Mouse (Mus musculus) E14TG2a.4 (cell line): Measurements from ENCODE around the gene Med29.

Experiments used
- CTCF ChIP-seq: conservative IDR thresholded peaks from 2 replicates; pipeline ENCODE4 v1.5.1; 2014; ENCODE audit warnings: low read length
- NANOG ChIP-seq: IDR thresholded peaks from 2 replicates; pipeline ENCODE4 v1.6.1; 2014; ENCODE audit warnings: borderline replicate concordance, low read length, mixed read lengths
- POU5F1 ChIP-seq: IDR thresholded peaks from 2 replicates; pipeline ENCODE4 v1.6.1; 2014; ENCODE audit warnings: low read length, borderline replicate concordance

DNA sequence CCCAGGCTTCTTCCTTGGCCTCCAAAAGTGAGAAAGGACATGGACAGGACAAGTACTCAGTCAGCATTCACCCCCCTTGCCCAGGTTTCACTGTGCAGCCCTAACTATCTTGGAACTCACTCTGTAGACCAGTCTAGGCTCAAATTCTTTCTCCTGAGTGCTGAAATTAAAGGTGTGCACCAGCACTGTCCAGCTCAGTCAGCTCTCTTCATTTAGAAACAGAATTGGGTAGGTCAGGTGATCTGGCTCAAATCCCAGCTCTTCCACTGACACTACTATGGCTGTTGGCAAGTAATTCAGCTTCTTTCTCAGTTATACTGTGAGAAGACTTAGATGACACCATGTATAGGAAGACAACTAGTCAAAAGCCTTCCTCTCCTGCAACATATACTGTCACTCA is 35.2 kb upstream of the Med29 start:
- no peak for TF ChIP-seq CTCF
- TF ChIP-seq NANOG: no peak
- no peak for TF ChIP-seq POU5F1
